Mouse (Mus musculus) brain, adult 2 months (tissue): Measurements from ENCODE around the gene Ugt1a6b.

Experiments used
- DNase-seq: peaks from one replicate; pipeline ENCODE4 v3.0.0; 2011; ENCODE audit warnings: low read depth, low spot score

Gene Ugt1a6b

GRCm38 (mm10) chr1:88260604-88261377 is 157.7 kb downstream of the Ugt1a6b start:
- no peak for DNase-seq

GRCm38 (mm10) chr1:88261706-88262105 is 158.7 kb downstream of the Ugt1a6b start:
- DNase-seq: no peak

- DNase-seq: peak; percentile 78
These were observed 159.2 kb downstream of the Ugt1a6b start for GRCm38 (mm10) chr1:88262255-88262654.

GRCm38 (mm10) chr1:88262961-88263360 is 159.9 kb downstream of the Ugt1a6b start:
- DNase-seq: no peak

GRCm38 (mm10) chr1:88263778-88264177 is 160.7 kb downstream of the Ugt1a6b start:
- no peak for DNase-seq

- DNase-seq: peak; percentile 44
These were observed 161.3 kb downstream of the Ugt1a6b start for GRCm38 (mm10) chr1:88264237-88264868.

GRCm38 (mm10) chr1:88264869-88265240 is 161.8 kb downstream of the Ugt1a6b start:
- DNase-seq: no peak

GRCm38 (mm10) chr1:88266123-88266522 is 163.1 kb downstream of the Ugt1a6b start:
- DNase-seq: no peak

- DNase-seq: no peak
These were observed 164.4 kb downstream of the Ugt1a6b start for GRCm38 (mm10) chr1:88267489-88267888.

GRCm38 (mm10) chr1:88268070-88268469 is 165.0 kb downstream of the Ugt1a6b start:
- DNase-seq: no peak
